Mouse (Mus musculus) spleen, adult 2 months (tissue): ENCODE measurements around the gene Psmd11.

ENCODE experiments used
- CTCF ChIP-seq: fragments of 200-500 bp; IDR thresholded peaks from 2 replicates; pipeline ENCODE4 v1.5.1; 2011; ENCODE audit warnings: mild to moderate bottlenecking, inconsistent platforms; ENCODE audit not compliant: insufficient read depth, insufficient read length, insufficient replicate concordance; ENCODE audit errors: extremely low read depth
- POLR2A ChIP-seq: fragments of 200-500 bp; IDR thresholded peaks from 2 replicates; pipeline ENCODE4 v1.6.1; 2011; ENCODE audit warnings: low read depth, low read length, inconsistent platforms

- TF ChIP-seq POLR2A (no peak), CTCF (no peak)
Observed at GRCm38 (mm10) chr11:80396617-80397016, 31.8 kb upstream of the Psmd11 start.
